Mouse (Mus musculus): ENCODE data around the gene Sorcs2. TPM values are rescaled to one million over a fixed set of nuclear protein-coding genes. Genes with fewer than 3 reads are reported as not detected.

Gene Sorcs2
- total and polyA plus RNA-seq, 3 experiments = 0.42 to 1.6 (median 0.46) TPM

DNA sequence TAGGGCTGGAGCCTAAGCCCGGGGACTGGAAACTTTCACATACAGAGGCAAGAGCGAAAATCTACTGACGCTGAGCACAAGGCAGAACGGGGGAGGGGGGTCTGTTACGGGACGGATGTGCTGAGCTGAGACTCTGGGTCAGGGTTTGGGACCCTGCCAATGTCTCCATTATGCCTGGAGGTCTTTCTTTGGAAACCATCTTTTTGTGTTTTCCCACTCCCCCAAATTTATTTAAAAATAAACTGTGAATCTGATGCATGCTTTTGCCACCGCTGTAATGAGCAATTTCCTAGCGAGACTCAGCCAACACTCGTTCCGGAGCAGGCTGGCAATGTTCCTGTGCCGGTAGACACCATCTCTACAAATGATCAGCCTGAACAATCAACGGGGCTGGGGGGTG, 137.1 kb downstream of the Sorcs2 start:
- no peaks in the 10 kb centered on the region for H3K36me3 ChIP-seq (replicated peaks in 1 of 2; ENCODE audit: control insufficient read depth in 1 of 2, insufficient read depth in 1 of 2, low read length in 1 of 2)
- DNase-seq (ENCODE audit: extremely low read depth) = no peak
- H3K4me2 ChIP-seq (ENCODE audit: insufficient read depth, low read depth, poor library complexity, severe bottlenecking) = no peak overlapping the region
- H3K27me3 ChIP-seq (replicated peaks) = peaks cover 97% of the 10 kb centered on the region
- no peak for TF ChIP-seq ZKSCAN1 (IDR thresholded peaks at IDR 0.05; ENCODE audit: borderline replicate concordance, low read depth, low read length)
- no peak for TF ChIP-seq POLR2AphosphoS2 (IDR thresholded peaks at IDR 0.05; ENCODE audit: low read depth, low read length)
- TF ChIP-seq ZNF384 (IDR thresholded peaks at IDR 0.05; ENCODE audit: low read depth, low read length) = no peak
- no peak for TF ChIP-seq MYC (IDR thresholded peaks at IDR 0.05; ENCODE audit: low read depth, low read length)
- TF ChIP-seq NELFE (IDR thresholded peaks at IDR 0.05; ENCODE audit: low read depth, low read length) = no peak
- no peaks in the 10 kb centered on the region for H3K9me3 ChIP-seq (replicated peaks; ENCODE audit: low read length)
- dilution Hi-C loops (cut with MboI; ENCODE audit: extremely low pct_ligation_motif_present, extremely low pct_unique_long_range_greater_than_20kb, low sequenced_read_pairs) (no loop called here), in situ Hi-C loops (cut with MboI; ENCODE audit: low pct_ligation_motif_present, low pct_unique_long_range_greater_than_20kb, low sequenced_read_pairs) (no loop called here)
- H3K4me1 ChIP-seq (ENCODE audit: control insufficient read depth in 1 of 2, insufficient read depth in 2 of 2) = no peaks in the 10 kb centered on the region
- no peaks in the 10 kb centered on the region for H3K79me2 ChIP-seq (replicated peaks; ENCODE audit: control insufficient read depth, extremely low read depth, insufficient read depth, poor library complexity, severe bottlenecking)
- H3K9ac ChIP-seq (ENCODE audit: insufficient read depth, low read depth) = no peak overlapping the region
- H3K27ac ChIP-seq (ENCODE audit: insufficient read depth, low read depth) = no peak overlapping the region
- H3K4me3 ChIP-seq (replicated peaks in 1 of 3; ENCODE audit: low read depth in 2 of 3, low read length in 2 of 3, poor library complexity in 1 of 3) = no peak overlapping the region

GRCm38 (mm10) chr5:36259691-36260124, 138.2 kb downstream of the Sorcs2 start:
- H3K4me3 ChIP-seq (replicated peaks in 1 of 3; ENCODE audit: low read depth in 2 of 3, low read length in 2 of 3, poor library complexity in 1 of 3) = no peak overlapping the region
- no peak overlapping the region for H3K4me2 ChIP-seq (ENCODE audit: insufficient read depth, low read depth, poor library complexity, severe bottlenecking)
- H3K9me3 ChIP-seq (replicated peaks; ENCODE audit: low read length) = no peaks in the 10 kb centered on the region
- H3K4me1 ChIP-seq (ENCODE audit: control insufficient read depth in 1 of 2, insufficient read depth in 2 of 2) = no peaks in the 10 kb centered on the region
- peaks cover 96% of the 10 kb centered on the region for H3K27me3 ChIP-seq (replicated peaks)
- H3K9ac ChIP-seq (ENCODE audit: insufficient read depth, low read depth) = no peak overlapping the region
- H3K79me2 ChIP-seq (replicated peaks; ENCODE audit: control insufficient read depth, extremely low read depth, insufficient read depth, poor library complexity, severe bottlenecking) = no peaks in the 10 kb centered on the region
- DNase-seq (ENCODE audit: extremely low read depth) = no peak
- no peaks in the 10 kb centered on the region for H3K36me3 ChIP-seq (replicated peaks in 1 of 2; ENCODE audit: control insufficient read depth in 1 of 2, insufficient read depth in 1 of 2, low read length in 1 of 2)
- in situ Hi-C loops (cut with MboI; ENCODE audit: low pct_ligation_motif_present, low pct_unique_long_range_greater_than_20kb, low sequenced_read_pairs) (no loop called here), dilution Hi-C loops (cut with MboI; ENCODE audit: extremely low pct_ligation_motif_present, extremely low pct_unique_long_range_greater_than_20kb, low sequenced_read_pairs) (no loop called here)
- H3K27ac ChIP-seq (ENCODE audit: insufficient read depth, low read depth) = no peak overlapping the region
- TF ChIP-seq MEF2A (IDR thresholded peaks at IDR 0.05; ENCODE audit: borderline replicate concordance, low read depth, low read length) (no peak), NRF1 (IDR thresholded peaks at IDR 0.05; ENCODE audit: low read depth, low read length) (no peak), ETS1 (conservative IDR thresholded peaks at IDR 0.05; ENCODE audit: low read depth, low read length) (no peak), BHLHE40 (IDR thresholded peaks at IDR 0.05; ENCODE audit: low read depth, low read length) (no peak), MAX (IDR thresholded peaks at IDR 0.05; ENCODE audit: low read length) (no peak), ZC3H11A (IDR thresholded peaks at IDR 0.05; ENCODE audit: low read depth, low read length) (no peak), ZMIZ1 (IDR thresholded peaks at IDR 0.05; ENCODE audit: low read depth, low read length) (no peak), TCF12 (IDR thresholded peaks at IDR 0.05; ENCODE audit: low read depth, low read length) (no peak), RAD21 (IDR thresholded peaks at IDR 0.05; ENCODE audit: low read depth, low read length) (no peak), JUND (conservative IDR thresholded peaks at IDR 0.05; ENCODE audit: low read depth, low read length) (no peak), TBP (conservative IDR thresholded peaks at IDR 0.05; ENCODE audit: low read depth, low read length) (no peak), JUN (IDR thresholded peaks at IDR 0.05; ENCODE audit: insufficient read depth, low read depth, low read length) (no peak), USF1 (IDR thresholded peaks at IDR 0.05; ENCODE audit: low read depth, low read length) (no peak)

Measured in CH12.LX (cell line).